Mouse (Mus musculus) adrenal gland, postnatal 10 days (tissue): ENCODE results near the gene Tsn. TPM values are rescaled to one million over a fixed set of nuclear protein-coding genes. Genes with fewer than 3 reads are reported as not detected.

Experiments used
- DNase-seq: peaks from one replicate; pipeline ENCODE4 v3.0.0; 2021; ENCODE audit warnings: mixed read lengths
- long read RNA-seq, 2 experiments: library from polyadenylated mRNA; stranded (forward); transcript quantifications; one replicate each; pipeline ENCODE4 v2.0.0; 2021
- total RNA-seq, 2 experiments: library from RNA; stranded (reverse); gene quantifications; 2 replicates each; pipeline ENCODE4 v1.2.3; 2021

The Tsn gene
- 100 to 1,000 TPM; 107 to 112 TPM for total RNA-seq
- long read RNA-seq, experiment 1, full-length matches to known transcripts = 115 of 128 reads
- long read RNA-seq, experiment 1, partial matches to known transcripts = 0 of 128 reads
- long read RNA-seq, experiment 1, other reads (novel, unspliced or antisense) = 13 of 128 reads
- long read RNA-seq, experiment 2, full-length matches to known transcripts = 76 of 80 reads
- long read RNA-seq, experiment 2, partial matches to known transcripts = 0 of 80 reads
- long read RNA-seq, experiment 2, other reads (novel, unspliced or antisense) = 4 of 80 reads

DNA sequence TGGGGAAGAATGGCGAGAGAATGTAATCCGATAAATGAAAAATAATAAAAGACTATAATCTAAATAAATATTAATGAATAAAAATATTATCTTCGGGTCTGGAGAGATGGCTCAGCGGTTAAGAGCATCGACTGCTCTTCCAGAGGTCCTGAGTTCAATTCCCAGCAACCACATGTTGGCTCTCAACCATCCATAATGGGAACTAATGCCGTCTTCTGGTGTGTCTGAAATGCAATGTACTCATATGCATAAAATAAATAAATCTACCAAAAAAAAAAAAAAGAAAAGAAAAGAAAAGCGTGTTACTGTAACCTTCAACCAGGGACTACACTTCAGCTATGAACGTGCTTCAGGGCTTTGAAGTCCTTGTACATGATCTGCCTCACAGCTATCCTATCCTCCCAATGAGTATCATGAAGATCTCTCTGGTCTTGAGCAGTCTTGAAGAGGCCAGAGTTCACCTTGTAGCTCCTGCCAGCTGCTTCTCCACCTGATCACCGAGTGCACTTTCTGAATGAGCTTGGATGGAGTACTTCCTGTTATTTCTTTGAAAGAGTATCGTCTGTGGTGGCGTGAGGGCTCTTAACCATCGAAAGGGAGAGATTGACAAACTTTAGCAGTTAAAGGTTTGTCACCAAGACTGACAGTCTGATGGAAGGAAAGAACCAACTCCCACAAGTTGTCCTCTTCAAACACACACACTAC lies at the start of gene Tsn:
Gene Tsn, minus strand, starts transcription at position 118 of the 705 bp plus-strand sequence.
- no peak for DNase-seq

DNA sequence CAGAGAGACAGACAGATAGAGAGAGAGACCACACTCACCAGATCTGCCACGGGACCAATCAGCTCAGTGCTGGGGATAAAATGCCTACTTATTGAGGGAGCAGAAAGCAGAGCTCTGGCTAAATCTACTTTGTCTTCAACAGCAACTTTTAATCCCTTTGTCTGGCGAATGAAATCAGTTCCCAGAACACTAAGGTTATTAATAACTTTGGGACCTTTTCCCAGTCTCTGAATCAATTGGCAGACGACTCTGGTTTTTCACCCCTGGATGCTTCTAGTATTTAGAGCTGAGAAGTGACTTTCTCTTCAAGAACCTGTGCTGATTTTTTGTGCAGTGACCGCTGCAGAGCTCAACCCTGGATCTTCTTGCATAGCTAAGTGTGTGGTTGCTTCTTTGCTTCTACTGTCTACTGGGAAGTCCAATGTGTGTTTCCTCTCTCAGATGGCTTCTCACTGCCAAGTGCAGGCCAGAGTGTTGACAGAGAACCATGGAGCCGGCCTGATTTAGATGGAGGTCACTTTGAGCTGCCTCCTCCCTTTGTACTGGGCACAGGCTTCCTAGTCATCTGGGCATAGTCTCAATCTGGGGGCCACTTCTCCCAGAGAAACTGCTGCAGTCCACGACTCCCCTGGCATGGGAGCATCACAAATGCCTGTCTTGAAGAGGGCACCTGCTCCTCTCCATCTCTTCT lies 47.7 kb upstream of the Tsn start:
- no peak for DNase-seq

DNA sequence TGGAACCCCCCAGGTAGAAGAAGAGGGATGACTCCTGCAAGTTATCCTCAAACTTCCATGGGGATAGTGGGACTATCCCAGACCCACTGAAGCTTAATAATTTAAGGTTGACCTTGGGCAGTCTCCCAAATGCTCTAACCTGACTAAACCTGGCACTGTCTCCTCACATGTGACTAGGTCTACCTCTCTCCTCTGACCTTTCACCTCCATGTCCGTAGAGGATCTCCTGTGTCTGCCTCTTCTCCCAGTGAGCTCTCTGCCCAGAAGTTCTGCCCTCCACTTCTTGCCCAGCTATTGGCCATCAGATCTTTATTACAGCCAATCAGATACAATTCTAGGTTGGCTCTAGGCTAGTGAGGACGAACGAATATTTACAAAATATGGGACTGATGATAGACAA lies 38.4 kb upstream of the Tsn start:
- no peak for DNase-seq

DNA sequence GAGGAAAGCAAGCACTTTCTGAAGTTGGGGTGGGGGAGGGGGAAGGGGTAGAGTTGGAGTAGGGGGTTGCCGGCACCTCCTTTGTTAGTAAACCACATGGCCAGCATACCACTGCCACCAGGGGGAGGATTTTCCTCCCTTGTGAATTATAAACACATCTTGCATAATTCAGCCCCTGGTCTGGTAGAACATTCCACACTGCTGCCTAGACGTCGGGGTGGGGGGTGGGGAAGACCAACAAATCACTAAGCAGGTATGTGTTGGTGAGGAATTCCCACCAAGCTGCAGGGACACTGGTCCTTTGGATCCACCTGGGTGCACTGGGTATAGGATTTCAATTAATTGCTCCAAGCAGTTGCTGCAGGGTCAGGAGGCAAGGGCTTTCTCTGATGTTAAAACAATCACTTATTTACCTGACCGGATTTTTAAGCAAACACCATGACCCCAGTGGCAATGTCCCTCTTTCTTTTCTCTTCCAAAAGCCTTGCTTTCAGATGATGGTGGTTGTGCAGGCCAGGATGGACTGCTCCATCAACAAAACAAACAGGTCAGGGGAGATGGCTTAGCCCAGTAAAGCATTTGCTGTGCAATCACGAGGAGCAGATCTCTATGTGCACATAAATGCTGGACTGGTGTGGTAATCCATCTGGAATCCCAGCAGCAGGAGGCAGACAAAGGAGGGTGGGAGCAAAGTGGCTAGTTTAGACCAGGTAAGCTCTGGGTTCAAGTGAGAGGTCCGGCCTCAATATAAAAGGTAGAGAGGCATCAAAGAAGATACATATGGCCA lies 32.3 kb upstream of the Tsn start:
- DNase-seq = no peak

DNA sequence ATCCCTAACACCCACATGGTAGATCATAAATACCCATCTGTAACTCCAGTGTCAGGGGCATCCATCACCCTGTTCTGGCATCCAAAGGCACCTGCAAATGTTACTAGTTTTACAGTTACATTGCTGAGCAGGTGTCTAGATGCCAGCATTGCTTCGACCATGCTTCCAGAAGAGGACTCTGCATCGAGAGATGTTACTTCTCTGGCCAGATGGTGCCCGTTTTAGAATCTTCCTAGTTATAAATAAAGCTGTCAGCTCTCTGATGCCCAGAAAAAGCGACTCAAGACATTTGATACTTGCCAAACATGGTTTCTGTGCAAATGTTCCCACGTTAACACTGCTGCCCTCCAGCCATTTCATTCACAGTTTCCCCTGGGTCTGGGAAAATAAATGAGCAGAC lies 26.4 kb upstream of the Tsn start:
- no peak for DNase-seq

DNA sequence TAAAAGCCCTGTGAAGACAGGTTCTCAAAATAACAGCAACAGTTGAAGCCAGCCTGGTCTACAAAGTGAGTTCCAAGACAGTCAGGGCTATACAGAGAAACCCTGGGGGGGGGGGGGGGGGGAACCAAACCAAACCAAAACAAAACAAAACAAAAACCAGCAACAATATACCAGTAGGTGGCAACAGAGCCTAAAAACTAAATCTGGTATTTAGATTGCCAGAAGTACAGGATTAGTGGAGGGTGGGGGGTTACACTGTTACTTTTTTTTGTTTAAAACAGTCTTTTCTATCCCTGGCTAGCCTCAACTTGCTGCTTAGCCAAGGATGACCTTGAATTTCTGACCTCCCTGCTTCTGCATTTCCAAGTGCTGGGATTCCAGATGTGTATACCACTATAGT lies 24.3 kb upstream of the Tsn start:
- DNase-seq = no peak

DNA sequence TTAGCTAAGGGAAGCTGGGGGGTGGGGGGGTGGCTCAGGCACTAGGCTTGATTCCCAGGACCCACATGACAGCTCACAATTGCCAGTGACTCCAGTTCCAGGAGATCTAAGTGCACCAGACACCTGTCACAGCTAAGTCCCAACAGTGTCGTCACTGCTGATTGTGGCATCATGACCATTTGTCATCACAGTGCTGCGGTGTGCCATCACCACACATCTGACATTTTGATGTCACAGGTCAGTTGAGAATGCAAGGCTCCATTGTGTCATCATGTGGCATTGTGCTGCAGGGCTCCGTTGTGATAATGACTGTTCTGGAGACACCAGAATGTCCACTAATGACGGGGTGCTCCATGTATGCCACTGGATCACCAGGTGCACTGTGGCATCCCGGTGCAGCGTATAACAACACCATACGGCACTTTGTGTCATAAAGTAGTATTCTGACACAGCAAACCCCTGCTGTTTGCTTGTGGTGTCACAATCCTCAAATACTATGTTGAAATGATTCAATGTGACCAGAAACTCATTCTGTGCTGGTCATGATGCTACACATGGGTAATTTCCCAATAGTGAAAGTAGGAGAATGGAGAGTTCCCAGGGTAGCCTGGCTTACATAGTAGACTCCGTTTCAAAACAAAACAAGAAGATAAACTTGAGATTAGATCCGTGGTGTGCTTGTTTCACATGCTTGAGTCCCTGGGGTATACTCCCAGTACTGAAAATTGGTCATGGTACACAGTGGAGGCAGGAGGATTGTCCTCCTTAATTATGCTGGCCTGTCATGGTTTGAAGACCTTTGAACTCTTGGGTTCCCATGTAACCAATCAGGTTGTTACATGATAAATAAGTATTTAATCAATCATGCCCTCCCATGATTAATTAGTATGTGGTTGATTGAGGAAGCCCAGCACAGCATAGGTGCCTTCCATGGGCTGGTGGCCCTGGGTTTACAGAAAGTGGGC lies 23.5 kb upstream of the Tsn start:
- DNase-seq = no peak

DNA sequence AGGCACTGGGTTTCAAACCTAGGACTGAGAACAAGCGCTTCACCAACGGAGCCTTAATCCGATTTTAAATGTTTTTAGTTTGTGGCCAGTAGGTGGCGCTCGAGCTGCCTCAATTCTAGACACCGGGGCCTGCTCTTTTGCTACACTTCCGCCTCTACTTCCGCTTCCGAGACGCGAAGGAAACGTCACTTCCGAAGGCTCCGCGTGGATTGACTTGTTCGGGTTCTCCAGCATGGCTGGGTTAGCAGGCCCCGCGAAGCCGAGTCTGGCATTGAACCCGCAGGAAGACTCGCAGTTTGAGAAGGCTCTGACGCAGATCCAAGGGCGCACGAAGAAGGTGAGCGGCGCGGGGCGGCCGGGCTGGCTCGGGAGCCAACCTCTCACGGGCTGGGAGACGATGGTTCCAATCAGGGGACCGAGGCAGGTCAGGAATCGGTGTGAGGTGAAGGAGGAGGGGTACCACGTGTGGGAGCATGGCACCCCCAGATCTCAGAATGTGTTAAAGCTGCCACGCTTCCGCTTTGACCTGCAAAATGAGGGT lies 10.2 kb upstream of the Tsn start, which contains the start of gene Nifk:
Gene Nifk, plus strand, starts transcription at position 179 of the 541 bp plus-strand sequence.
- peak; percentile 93 for DNase-seq

DNA sequence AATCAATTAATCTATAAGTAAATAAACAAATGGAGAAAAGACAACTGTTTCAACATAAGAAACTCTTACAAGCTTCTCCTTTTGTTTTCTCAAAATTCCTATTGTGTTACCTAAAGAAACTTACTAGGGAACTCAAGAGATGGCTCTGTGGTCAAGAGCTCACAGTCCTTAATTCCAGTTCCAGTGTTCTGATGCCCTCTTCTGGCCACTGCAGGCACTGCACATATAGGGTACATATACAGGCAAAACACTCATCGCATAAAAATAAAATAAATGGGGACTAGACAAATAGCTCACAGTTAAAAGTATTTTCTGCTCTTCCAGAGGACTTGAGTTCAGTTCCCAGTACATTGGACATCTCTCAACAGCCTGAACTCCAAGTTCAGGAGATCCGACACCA lies 9.2 kb upstream of the Tsn start:
- peak; percentile 32 for DNase-seq

DNA sequence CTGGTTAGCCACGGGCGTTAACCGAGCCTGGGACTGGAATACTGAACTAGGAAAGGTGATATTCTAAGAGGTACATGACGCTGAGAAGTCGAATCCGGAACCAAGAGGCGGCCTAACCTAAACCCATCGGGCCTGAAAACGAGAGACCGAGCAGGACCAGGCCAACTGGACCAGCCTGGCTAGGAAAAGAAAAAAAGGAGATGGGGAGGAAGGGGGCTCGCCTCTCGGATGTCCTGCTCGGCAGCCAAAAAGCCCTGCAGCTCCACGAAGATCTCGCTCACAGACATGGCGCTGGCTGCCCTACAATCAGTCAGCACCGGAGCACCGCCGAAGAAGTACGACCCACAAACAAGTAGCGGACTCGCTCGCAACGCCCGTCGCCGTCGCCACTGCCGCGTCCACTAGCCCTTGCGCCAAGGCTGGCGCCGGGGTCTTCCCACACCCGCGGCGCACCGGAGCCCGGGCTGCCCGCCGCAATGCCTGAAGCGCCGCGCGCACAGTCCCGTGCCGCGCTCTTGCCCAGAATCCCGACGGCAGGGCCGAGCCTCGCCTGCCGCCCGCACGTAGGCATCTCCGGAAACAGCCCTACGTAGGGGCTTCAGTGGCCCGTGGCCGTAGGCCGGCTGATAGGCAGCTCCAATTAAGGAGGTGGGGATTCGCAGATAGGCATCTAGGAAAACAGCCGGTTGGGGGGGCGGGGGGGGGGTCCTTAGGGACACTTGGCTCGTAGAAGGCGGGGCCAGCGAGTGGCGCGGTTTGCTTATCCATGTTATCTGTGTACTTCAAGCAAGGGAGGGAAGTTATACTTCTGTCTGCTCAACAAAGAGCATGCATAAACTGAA lies 538 bp downstream of the Tsn start:
- DNase-seq = peak; percentile 93

DNA sequence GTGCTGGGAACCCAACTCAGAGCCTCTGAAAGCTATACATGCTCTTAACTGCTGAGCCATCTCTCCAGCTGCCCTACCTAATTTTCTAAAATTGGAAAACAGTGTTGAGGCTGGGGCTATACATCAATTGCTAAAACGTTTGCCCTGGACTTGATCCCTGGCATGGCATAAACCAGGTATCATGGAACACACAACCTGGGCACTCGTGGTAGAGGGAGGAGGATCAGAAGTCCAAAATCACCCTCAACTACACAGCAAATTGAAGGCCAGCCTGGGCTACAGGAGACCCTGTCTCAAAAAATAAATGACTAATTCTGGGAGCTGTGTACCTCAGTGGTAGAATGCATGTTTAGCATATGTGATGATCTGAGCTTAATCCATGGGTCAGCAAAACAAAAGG lies 13.8 kb downstream of the Tsn start:
- no peak for DNase-seq

DNA sequence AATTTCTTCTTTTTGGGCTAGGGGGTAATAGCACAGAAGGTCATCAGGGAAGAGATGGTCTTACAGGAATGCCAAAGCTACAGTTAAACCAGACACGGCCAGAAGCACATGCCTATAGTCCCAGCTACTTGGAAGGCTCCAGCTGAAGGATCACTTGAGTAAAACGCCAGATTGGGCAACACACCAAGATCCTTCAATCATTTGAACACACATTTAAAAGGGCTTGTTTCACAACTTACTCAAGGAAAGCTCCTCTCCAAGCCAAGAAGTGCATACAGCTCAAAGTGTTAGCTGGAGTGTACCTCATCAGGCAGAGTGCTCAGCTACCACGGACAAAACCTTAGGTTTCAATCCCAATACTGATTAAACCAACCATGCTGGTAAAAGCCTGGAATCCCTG lies 14.9 kb downstream of the Tsn start:
- no peak for DNase-seq

DNA sequence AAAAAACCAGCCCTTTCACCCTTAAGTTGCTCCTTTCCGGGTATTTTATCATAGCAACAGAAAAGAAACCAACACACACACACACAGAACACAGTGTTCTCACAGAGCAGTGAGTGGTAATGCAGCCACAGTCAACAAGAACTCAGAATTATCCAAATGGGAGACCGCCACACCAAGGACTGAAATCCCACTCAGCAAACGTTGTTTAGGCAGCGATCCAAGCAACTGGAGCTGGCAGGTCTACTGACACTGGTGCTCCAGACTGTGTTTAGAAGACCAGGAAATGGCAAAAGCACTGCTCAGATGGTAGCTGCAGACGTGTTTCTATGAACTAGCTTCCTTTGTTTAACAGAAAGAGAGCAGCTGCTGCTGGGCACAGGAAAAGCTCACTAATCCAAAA lies 16.7 kb downstream of the Tsn start:
- DNase-seq = no peak

DNA sequence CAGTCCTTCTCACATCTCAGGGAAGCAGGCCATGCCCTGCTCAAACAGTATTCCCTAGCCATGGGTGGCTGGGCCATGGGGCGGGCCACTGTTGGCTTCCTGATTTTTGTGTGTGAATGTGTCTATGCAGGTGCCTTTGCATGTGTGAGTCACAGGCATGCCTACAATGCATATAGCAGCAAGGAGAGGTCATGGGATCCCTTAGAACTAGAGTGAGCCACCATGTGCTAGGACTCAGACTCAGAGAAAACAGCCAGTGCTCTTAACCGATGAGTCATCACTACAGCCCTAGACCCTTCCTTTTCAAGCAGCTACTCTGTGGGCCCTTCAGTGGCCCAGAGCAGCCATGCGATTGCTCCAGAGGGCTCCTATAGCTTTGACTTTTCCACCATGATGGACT lies 17.3 kb downstream of the Tsn start:
- no peak for DNase-seq

DNA sequence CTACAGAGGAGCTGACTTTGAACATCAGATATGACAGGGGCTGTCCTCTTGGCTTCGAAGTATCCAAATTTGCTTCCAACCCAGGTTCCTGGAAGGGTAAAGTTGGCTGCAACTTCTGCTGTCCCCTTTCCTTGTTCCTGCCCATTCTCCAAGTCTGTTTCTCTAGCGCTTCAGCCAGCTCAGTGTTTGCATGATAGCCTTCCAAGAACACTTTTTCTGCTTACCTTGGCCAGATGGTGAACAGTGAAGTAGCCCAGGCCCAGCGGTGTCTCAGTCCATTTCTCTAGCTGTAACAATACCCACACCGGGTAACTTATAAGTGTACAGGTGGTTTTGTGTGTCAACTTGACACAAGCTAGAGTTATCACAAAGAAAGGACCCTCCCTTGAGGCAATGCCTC lies 19.2 kb downstream of the Tsn start:
- no peak for DNase-seq

DNA sequence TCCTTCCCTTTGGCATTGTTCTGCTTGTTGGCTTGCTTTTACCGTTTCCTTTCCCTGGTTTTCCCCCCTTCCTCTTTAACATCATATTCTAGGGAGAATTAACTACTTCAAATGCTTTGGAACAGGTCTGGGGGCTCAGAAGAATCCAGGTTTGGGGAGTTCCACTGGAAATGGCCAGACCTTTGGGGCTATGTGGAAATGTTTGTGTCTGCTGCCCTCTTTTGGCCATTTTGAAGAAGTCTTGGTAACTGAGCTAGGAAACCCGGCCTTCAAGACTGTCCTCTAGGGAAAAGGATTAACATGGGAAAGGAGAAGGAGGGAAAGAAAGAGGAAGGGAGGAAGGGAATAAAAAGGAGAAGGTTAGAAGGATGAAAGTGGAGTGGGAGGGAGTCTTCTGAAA lies 36.4 kb downstream of the Tsn start:
- DNase-seq = peak; percentile 28

DNA sequence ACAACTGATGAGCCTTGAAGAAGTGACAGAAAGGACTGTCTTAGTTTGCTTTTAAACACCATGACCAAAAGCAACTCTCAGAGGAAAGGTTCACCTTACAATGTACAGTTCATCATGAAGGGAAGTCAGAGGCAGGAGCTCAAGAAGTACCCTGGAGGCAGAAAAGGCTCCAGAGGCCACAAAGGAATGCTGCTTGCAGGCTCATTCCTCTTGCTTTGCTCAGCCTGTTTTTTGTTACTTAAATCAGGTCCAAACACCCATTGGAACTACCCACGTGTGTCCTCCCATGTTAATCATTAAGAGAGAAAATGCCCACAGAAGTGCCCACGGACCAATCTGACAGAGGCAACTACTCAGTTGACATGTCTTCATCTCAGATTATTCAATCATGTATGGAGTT lies 59.6 kb downstream of the Tsn start:
- DNase-seq = no peak
